Mouse (Mus musculus) hindbrain, embryonic 11.5 days (tissue): ENCODE results near the gene E330017A01Rik. TPM values are rescaled to one million over a fixed set of nuclear protein-coding genes. Genes with fewer than 3 reads are reported as not detected.

Experiments
- ATAC-seq: fragments of 200-750 bp; cut with Nextera tagmentation; 2 replicates; pipeline ENCODE4 v1.8.0; 2017; ENCODE audit warnings: mild to moderate bottlenecking, moderate TSS enrichment, moderate library complexity; ENCODE audit not compliant: low FRiP score
- DNase-seq: peaks from one replicate; pipeline ENCODE4 v3.0.0-alpha.2; 2015; ENCODE audit warnings: low spot score
- H3K27ac ChIP-seq: fragments of 300-500 bp; sonication (generic); 2 replicates; pipeline ENCODE4 v1.5.1; 2014; ENCODE audit warnings: mild to moderate bottlenecking, low read depth, low read length
- H3K27me3 ChIP-seq: fragments of 300-500 bp; sonication (generic); 2 replicates; pipeline ENCODE4 v1.6.1; 2014; ENCODE audit warnings: mild to moderate bottlenecking, low read length, moderate library complexity, mixed read lengths; ENCODE audit not compliant: control insufficient read depth, insufficient read depth
- H3K36me3 ChIP-seq: fragments of 300-500 bp; sonication (generic); 2 replicates; pipeline ENCODE4 v1.6.1; 2014; ENCODE audit warnings: mild to moderate bottlenecking, low read length, moderate library complexity, mixed read lengths; ENCODE audit not compliant: control insufficient read depth, insufficient read depth
- H3K4me1 ChIP-seq: fragments of 300-500 bp; sonication (generic); replicated peaks from 2 replicates; pipeline ENCODE4 v1.6.1; 2014; ENCODE audit warnings: low read length, mixed read lengths; ENCODE audit not compliant: control insufficient read depth, insufficient read depth
- H3K4me2 ChIP-seq: fragments of 300-500 bp; sonication (generic); replicated peaks from 2 replicates; pipeline ENCODE4 v1.6.1; 2014; ENCODE audit warnings: mild to moderate bottlenecking, low read depth, low read length
- H3K4me3 ChIP-seq: fragments of 300-500 bp; sonication (generic); 2 replicates; pipeline ENCODE4 v1.5.1; 2014; ENCODE audit warnings: low read depth, low read length
- H3K9ac ChIP-seq: fragments of 300-500 bp; sonication (generic); 2 replicates; pipeline ENCODE4 v1.6.1; 2014; ENCODE audit warnings: low read depth, low read length
- H3K9me3 ChIP-seq: fragments of 300-500 bp; sonication (generic); 2 replicates; pipeline ENCODE4 v1.6.1; 2016; ENCODE audit warnings: low read length; ENCODE audit not compliant: control insufficient read depth
- WGBS: fragments of 180-500 bp; shearing (Covaris S2); extraction: QIAGEN DNeasy Blood & Tissue Kit; methylation state at CpG from one replicate; pipeline ENCODE4 v1.1.7; 2014; 5-methylcytosine and 5-hydroxymethylcytosine counted together
- polyA plus RNA-seq: library from polyadenylated mRNA; unstranded; fragments of >200 nt; fragmentation: Nextera tagmentation; extraction: Ambion mirVana; gene quantifications from 2 replicates; pipeline ENCODE4 v1.2.1, GENCODE M21; 2014

The E330017A01Rik gene
- not detected in 2 replicates for polyA plus RNA-seq

- Histone ChIP-seq H3K9me3 (no peaks in the 10 kb centered on the region), H3K27me3 (no peaks in the 10 kb centered on the region), H3K4me1 (no peaks in the 10 kb centered on the region), H3K36me3 (no peaks in the 10 kb centered on the region), H3K4me2 (no peak within 1 kb of the TSS), H3K27ac (no peak within 1 kb of the TSS), H3K9ac (no peak within 1 kb of the TSS), H3K4me3 (no peak within 1 kb of the TSS)
- no peak for ATAC-seq
- 85% methylated on average over 3 of the region's 3 CpGs for WGBS
- DNase-seq, result no peak
Measured at GRCm38 (mm10) chr16:58638689-58639175, at the start of gene E330017A01Rik. Gene E330017A01Rik (minus strand): TSS chr16:58638739.

GRCm38 (mm10) chr16:58685548-58686537, 47.3 kb upstream of the E330017A01Rik start:
- Histone ChIP-seq H3K9me3 (no peaks in the 10 kb centered on the region), H3K4me3 (no peak overlapping the region), H3K4me1 (no peaks in the 10 kb centered on the region), H3K27me3 (no peaks in the 10 kb centered on the region), H3K36me3 (no peaks in the 10 kb centered on the region), H3K27ac (no peak overlapping the region), H3K9ac (no peak overlapping the region), H3K4me2 (no peak overlapping the region)
- DNase-seq (no peak), ATAC-seq (no peak)
- WGBS, result 81% methylated on average over 20 of the region's 20 CpGs

GRCm38 (mm10) chr16:58684537-58684936, 46.0 kb upstream of the E330017A01Rik start:
- DNase-seq (no peak), ATAC-seq (no peak)
- Histone ChIP-seq H3K27ac (no peak overlapping the region), H3K9ac (no peak overlapping the region), H3K4me2 (no peak overlapping the region), H3K4me1 (no peaks in the 10 kb centered on the region), H3K4me3 (no peak overlapping the region), H3K27me3 (no peaks in the 10 kb centered on the region), H3K9me3 (no peaks in the 10 kb centered on the region), H3K36me3 (no peaks in the 10 kb centered on the region)

GRCm38 (mm10) chr16:58683911-58684310, 45.4 kb upstream of the E330017A01Rik start:
- Histone ChIP-seq H3K36me3 (no peaks in the 10 kb centered on the region), H3K4me2 (no peak overlapping the region), H3K9me3 (no peaks in the 10 kb centered on the region), H3K9ac (no peak overlapping the region), H3K27ac (no peak overlapping the region), H3K4me1 (no peaks in the 10 kb centered on the region), H3K27me3 (no peaks in the 10 kb centered on the region), H3K4me3 (no peak overlapping the region)
- WGBS, result 86% methylated on average over 4 of the region's 4 CpGs
- ATAC-seq (no peak), DNase-seq (no peak)

GRCm38 (mm10) chr16:58682870-58683269, 44.3 kb upstream of the E330017A01Rik start:
- ATAC-seq, result no peak
- Histone ChIP-seq H3K9ac (no peak overlapping the region), H3K4me2 (no peak overlapping the region), H3K27me3 (no peaks in the 10 kb centered on the region), H3K4me3 (no peak overlapping the region), H3K36me3 (no peaks in the 10 kb centered on the region), H3K4me1 (no peaks in the 10 kb centered on the region), H3K9me3 (no peaks in the 10 kb centered on the region), H3K27ac (no peak overlapping the region)
- DNase-seq, result no peak
- WGBS, result 85% methylated on average over 7 of the region's 7 CpGs

GRCm38 (mm10) chr16:58682046-58682445, 43.5 kb upstream of the E330017A01Rik start:
- Histone ChIP-seq H3K9ac (no peak overlapping the region), H3K4me3 (no peak overlapping the region), H3K27ac (no peak overlapping the region), H3K4me2 (no peak overlapping the region), H3K9me3 (no peaks in the 10 kb centered on the region), H3K27me3 (no peaks in the 10 kb centered on the region), H3K4me1 (no peaks in the 10 kb centered on the region), H3K36me3 (no peaks in the 10 kb centered on the region)
- 94% methylated on average over 6 of the region's 6 CpGs for WGBS
- ATAC-seq, result no peak
- no peak for DNase-seq

GRCm38 (mm10) chr16:58678660-58679059, 40.1 kb upstream of the E330017A01Rik start:
- WGBS, result 80% methylated on average over 7 of the region's 7 CpGs
- no peak for ATAC-seq
- no peak for DNase-seq

GRCm38 (mm10) chr16:58677491-58677890, 39.0 kb upstream of the E330017A01Rik start:
- Histone ChIP-seq H3K36me3 (no peaks in the 10 kb centered on the region), H3K27me3 (no peaks in the 10 kb centered on the region), H3K9me3 (no peaks in the 10 kb centered on the region), H3K4me1 (no peaks in the 10 kb centered on the region), H3K27ac (no peak overlapping the region), H3K4me2 (no peak overlapping the region), H3K4me3 (no peak overlapping the region), H3K9ac (no peak overlapping the region)
- WGBS, result 88% methylated on average over 5 of the region's 5 CpGs
- DNase-seq, result no peak
- no peak for ATAC-seq

More at GRCm38 (mm10) chr16:58678660-58679059, 40.1 kb upstream of the E330017A01Rik start:
- no peak overlapping the region for H3K27ac ChIP-seq
- H3K9me3 ChIP-seq, result no peaks in the 10 kb centered on the region
- H3K4me3 ChIP-seq, result no peak overlapping the region
- H3K4me2 ChIP-seq, result no peak overlapping the region
- no peaks in the 10 kb centered on the region for H3K27me3 ChIP-seq
- H3K4me1 ChIP-seq, result no peaks in the 10 kb centered on the region
- no peak overlapping the region for H3K9ac ChIP-seq
- no peaks in the 10 kb centered on the region for H3K36me3 ChIP-seq

GRCm38 (mm10) chr16:58676633-58677032, 38.1 kb upstream of the E330017A01Rik start:
- Histone ChIP-seq H3K9ac (no peak overlapping the region), H3K4me3 (no peak overlapping the region), H3K9me3 (no peaks in the 10 kb centered on the region), H3K4me2 (no peak overlapping the region), H3K27me3 (no peaks in the 10 kb centered on the region), H3K27ac (no peak overlapping the region), H3K4me1 (no peaks in the 10 kb centered on the region), H3K36me3 (no peaks in the 10 kb centered on the region)
- WGBS, result 85% methylated on average over 3 of the region's 3 CpGs
- DNase-seq (no peak), ATAC-seq (no peak)
